Mouse (Mus musculus) olfactory bulb, adult 2 months (tissue): ENCODE results near the gene Jun.

Experiments
- CTCF ChIP-seq: fragments of 200-500 bp; IDR thresholded peaks from 2 replicates; pipeline ENCODE4 v1.5.1; 2012; ENCODE audit warnings: low read depth, mild to moderate bottlenecking, low read length, moderate library complexity; ENCODE audit not compliant: insufficient read depth
- POLR2A ChIP-seq: fragments of 200-500 bp; IDR thresholded peaks from 2 replicates; pipeline ENCODE4 v1.6.1; 2012; ENCODE audit warnings: mild to moderate bottlenecking, low read depth, low read length, moderate library complexity; ENCODE audit not compliant: insufficient read depth

DNA sequence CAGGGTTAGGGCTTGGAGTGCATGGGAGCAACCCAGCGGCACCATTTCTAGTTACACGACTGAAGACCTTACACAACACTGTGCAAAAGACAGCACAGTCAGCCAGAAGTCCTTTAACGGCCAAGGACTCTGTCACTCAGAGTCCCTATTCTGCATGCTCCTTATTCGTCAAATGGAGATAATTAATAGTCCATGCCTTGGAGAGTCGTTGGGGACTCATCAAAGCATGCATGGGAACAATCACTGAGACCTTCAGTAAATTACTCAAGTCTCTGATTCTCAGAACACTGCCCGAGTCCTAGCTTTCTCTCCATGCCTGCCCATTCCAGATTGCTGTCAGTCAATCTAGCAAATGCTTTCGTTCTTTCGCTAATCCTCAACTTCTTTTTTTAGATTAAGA, 44.3 kb downstream of the Jun start:
- TF ChIP-seq CTCF (no peak), POLR2A (no peak)
